Mouse (Mus musculus): Measurements from ENCODE around the gene Nek5. TPM values are rescaled to one million over a fixed set of nuclear protein-coding genes. Genes with fewer than 3 reads are reported as not detected.

Nek5 gene
- polyA plus RNA-seq, 3 experiments from 2014 or later: 0.24 TPM; not detected in 2

Other genes with a start within 250 kb of the Nek5 start
- not detected for gene Defb9, start 239.6 kb downstream of the Nek5 start, polyA plus RNA-seq (2017; shearing (Covaris generic))
- gene Defb11, start 218.6 kb downstream of the Nek5 start, polyA plus RNA-seq (2017; shearing (Covaris generic)): not detected
- gene Defb15, start 192.3 kb downstream of the Nek5 start, polyA plus RNA-seq (2017; shearing (Covaris generic)): not detected
- not detected for gene Defb35, start 186.7 kb downstream of the Nek5 start, polyA plus RNA-seq (2017; shearing (Covaris generic))
- not detected for gene Defb13, start 178.3 kb downstream of the Nek5 start, polyA plus RNA-seq (2017; shearing (Covaris generic))
- gene Fam90a1a, start 166.3 kb downstream of the Nek5 start, polyA plus RNA-seq (2017; shearing (Covaris generic)): not detected
- gene Ccdc70, start 155.3 kb downstream of the Nek5 start, polyA plus RNA-seq (2017; shearing (Covaris generic)): not detected
- under 1 TPM; 0.07 to 0.14 (median 0.13) TPM for gene Atp7b, start 64.7 kb downstream of the Nek5 start, polyA plus RNA-seq (2017; shearing (Covaris generic))
- gene Alg11, start 64.3 kb downstream of the Nek5 start, polyA plus RNA-seq (2017; shearing (Covaris generic)): 10 to 100 TPM; 20.0 to 28.1 (median 21.0) TPM
- gene Nek3, start 41.4 kb upstream of the Nek5 start, polyA plus RNA-seq (2017; shearing (Covaris generic)): 1 to 10 TPM; 4.6 to 7.4 (median 5.6) TPM
- 10 to 100 TPM in 1 of 3 experiments, 1 to 10 TPM in 2; 3.0 to 32.7 (median 3.6) TPM for gene Ckap2, start 60.8 kb upstream of the Nek5 start, polyA plus RNA-seq (2017; shearing (Covaris generic))
- gene Vps36, start 67.8 kb upstream of the Nek5 start, polyA plus RNA-seq (2017; shearing (Covaris generic)): 10 to 100 TPM; 25.9 to 43.3 (median 32.2) TPM
- under 1 TPM in 2 of 3 experiments, not detected in 1; 0.11 to 0.71 TPM for gene Thsd1, start 102.3 kb upstream of the Nek5 start, polyA plus RNA-seq (2017; shearing (Covaris generic))
- gene Tpte, start 158.4 kb upstream of the Nek5 start, polyA plus RNA-seq (2017; shearing (Covaris generic)): not detected

Data from inflammation-experienced regulatory T-cells, adult 6 months (primary cell).